Mouse (Mus musculus) ovary, postnatal 14 days (tissue): ENCODE measurements at regions not wholly inside any gene's neighbourhood (a gene's known extent, or its start where the extent isn't known, plus 50 kb on each side); places are given as distances from the start of the nearest gene placed in this dataset.

Source experiments
- DNase-seq: peaks from one replicate; pipeline ENCODE4 v3.0.0; 2022; ENCODE audit warnings: low spot score

DNA sequence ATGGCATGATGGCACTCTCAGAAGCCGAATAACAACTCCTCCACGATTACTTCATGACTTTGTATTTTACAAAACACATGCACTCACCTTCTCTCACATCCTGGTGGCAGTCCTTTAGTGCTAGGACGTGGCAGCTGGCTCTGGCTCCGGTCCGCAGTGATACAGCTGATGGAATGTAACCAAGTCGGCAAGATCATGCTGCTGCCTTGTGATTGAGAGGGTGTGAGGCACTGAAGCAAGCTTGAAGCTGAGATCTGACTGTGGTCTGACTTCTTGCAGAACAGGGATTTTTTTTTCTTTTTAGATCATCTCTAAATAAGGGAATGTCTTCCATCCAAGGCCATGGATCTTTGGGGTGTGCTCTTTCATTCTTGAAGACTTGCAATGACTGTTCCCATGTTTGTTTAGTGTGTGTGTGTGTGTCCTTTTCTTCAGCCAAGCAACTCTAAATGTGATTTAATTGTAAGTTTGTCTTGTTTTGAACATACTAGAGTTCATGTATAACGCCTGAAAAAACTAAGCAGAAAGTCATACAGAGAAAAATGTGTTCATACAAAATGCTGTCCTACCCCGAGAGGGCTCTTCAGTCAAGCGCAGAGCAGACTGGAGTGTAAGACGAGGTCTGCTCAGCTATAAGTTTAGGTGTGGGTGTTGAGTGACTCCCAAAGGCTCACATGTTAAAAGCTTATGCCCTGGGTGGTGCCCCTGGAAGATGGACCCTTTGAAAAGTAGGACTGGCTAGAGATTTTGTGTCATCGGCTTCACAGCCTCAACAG is 116.1 kb upstream of the Ankrd55 start:
- no peak for DNase-seq

DNA sequence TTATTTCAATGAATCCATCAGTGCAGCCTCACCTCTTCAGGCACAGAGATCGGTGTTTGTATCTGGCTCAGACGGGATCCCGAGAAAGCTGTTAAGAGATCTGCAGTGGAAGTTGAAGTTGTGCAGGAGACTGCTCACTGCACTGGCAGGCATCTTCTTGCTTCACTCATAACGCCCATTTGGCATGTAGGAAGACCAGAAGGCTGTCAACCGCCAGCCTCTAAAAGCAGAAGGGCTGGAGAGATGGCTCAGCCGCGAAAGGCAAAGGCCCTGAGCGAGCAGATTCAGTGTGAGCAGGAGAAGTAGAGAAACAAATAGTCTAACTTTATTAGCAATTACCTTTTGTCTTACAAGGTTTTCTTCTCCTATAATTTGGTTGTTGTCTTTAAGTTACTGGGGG is 114.3 kb upstream of the Ankrd55 start:
- no peak for DNase-seq

DNA sequence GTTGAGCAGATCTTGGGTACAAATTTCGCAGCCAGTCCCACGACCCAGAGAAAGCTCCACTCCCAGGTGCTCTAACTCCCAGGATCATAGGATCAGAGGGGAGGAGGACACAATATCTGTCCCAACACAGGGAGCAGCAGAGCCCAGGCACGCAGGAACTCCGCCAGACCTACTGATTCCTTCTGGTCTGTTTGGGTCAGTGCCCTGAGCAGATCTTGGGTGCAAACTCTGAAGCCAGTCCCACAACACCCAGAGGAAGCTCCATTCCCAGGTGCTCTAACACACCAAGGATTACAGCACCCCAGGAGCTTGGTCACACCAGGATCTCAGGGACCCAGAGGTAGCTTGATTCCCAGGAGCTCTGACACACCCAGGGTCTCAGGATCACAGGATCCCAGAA is 110.2 kb upstream of the Ankrd55 start:
- DNase-seq, result no peak

DNA sequence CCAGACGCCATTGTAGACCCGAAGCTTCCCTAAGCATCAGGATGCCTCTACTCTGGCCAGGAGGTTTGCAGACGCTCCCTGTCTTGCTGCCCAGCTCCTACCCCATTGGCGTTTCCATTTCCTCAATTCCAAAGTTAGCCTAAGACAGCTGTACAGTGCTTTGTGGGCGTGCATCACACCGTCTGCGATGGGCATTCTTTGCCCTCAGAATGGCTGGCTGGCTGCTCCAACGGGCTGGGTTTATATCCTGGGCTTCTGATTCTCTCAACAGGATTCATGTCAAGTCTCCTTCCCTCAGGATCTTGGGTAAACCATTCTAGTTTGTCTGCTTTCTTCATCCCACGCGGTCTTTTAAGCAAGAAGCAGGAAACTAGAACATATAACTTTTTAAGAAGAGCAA is 104.3 kb upstream of the Ankrd55 start:
- DNase-seq, result no peak

DNA sequence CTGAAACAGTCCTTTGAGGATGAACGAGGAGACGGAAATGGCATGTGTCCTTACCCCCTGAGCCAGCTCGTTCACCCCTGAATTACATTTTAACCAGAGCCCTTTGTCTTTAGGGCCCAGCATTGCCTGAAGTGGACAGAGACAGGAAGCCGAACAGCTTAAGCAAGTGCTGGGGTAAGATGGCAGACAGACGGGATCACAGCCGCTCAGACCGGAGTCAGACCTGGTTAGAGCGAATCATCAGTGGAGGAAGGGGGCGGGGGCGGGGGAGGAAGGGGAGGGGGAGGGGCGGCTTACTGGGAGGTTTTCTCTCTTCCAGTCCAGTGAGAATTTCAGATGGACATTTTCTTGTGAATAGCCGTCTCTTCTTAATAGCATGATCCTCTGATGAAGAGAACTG is 103.1 kb upstream of the Ankrd55 start:
- DNase-seq, result no peak

DNA sequence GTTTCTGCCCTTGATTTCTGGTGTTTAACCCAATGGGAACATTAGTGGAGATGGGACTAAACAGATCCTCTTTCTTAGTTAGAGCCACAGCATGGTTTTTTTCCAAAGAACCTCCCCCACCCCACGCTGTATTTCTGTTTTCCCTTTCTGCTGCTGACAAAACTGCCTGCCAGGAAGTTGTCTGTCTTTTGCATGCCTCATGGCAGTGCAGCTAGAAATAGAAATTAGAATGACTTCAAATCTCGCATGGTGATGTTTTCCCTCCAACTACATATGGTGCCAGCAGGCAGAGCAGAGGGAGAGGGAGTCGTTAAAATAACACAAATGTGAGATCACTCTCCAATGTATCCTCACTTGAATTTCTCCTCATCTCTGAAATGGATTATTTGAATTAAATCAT is 101.0 kb upstream of the Ankrd55 start:
- no peak for DNase-seq

DNA sequence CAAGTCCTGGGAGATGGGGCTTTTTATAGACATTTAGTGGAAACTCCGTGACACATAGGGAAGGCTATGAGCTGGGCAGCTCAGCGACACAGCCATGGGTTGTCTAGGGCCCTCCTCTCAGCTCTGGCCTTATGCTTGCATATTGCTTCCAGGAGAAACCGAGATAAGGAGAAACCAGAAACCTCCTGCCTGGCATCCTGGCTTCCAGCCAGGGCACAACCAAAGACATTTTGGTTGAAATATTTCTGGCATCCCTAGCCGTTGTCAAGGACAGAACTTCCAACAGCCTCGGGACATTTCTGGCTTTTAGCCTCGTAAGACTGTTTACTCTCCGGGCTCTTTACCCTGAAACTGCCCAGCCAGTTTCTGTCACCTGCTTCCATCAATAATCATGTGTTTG is 99.9 kb upstream of the Ankrd55 start:
- no peak for DNase-seq

DNA sequence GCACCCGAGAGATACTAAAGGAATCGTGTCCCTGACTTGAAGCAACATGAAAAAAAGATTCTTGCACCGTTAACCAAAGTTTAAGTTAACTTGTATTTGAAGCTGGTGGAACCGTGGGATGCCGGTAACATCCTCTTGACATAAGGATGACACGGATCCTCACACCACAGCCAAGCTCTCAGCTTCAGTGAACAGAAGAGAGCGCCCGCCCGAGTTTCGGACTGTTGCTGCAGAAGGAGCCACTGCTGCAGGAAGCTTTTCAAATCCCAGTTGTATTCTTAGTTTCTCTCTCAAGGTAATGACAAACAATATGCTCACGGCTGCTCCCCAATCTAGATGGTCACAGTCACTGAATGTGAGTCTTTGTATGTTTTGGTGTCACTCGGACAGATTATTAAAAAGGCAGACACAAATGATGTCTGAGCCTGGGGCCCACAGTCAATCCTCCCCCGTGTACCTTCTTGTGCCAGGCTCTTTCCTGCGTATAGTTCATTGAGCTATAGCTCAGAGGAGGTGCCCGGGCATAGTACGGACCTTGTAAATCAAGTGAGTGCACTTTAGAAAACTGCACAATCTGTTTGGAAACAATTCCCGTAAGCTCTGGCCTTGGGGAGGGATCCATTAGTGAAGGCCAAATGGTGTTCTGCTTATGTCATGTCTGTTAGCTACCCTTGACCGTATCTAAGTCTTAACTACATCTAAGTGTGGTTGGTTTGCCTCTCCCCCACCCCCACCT is 99.3 kb upstream of the Ankrd55 start:
- no peak for DNase-seq

DNA sequence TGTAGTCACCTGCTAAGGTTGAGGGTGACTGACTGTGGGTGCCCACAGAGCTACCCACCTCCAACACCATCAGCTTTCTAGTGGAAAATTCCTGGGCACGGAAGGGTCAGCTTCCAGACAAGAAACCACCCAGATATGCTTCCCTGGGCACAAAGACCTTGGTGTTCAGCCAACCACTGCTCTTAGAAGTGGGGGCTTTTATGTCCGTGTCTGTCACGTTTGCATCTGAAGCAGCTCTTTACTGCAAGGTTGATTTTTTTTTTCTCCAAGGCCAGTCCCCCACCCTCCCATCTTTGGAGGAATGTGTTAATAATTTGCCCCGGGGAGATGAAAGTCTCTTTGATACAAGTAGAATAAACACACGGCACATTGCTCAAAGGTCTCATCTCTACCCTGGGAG is 98.6 kb upstream of the Ankrd55 start:
- DNase-seq, result no peak

DNA sequence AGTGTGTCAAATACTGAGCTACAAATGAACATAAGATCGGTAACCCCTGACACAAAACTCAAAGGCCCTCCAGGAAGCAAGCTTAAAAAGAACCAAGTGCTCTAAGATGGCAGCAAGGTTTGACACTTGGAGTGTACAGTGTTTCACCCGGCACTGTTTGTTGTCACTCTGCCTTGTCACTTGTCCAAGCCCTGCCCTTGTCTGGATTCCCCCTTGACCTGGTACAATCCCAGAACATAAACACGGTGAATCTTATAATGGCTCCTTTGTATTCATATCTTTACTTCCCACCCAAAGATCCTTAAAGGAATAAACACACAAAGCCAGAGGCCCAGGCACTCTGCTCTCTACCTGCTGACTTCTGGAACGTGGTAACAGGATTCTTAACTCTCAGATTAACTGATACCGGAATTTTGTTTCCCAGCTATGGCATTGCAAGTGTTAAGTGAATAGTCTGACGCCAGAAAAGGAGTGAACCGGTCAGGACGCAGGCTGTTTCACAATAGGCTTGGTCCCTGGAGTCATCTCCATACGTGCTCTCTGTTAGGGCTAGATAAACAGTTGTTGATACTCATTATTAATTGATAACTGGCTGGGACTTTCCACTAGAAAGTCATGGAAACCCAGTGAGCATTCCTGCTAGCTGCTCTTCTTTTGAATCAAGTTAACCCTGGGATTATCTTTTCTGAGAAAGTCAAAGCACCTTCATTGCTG is 95.9 kb upstream of the Ankrd55 start:
- DNase-seq, result no peak

DNA sequence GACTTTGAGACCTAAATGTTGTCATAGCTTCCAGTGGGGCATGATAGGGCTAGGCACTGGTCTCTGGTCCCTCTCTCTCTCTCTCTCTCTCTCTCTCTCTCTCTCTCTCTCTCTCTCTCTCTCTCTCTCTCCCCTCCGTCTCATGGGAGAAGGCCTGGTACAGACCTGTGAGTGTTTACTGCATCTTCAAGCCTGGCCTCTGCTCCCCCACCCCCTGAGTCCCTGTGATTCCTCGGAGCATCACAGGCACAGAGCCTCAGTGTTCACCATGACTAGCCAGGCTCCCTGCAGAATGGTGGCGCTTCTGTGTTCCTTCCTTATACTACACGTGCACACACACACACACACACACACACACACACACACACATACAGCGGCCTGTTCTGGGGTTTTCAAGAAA is 94.6 kb upstream of the Ankrd55 start:
- no peak for DNase-seq

DNA sequence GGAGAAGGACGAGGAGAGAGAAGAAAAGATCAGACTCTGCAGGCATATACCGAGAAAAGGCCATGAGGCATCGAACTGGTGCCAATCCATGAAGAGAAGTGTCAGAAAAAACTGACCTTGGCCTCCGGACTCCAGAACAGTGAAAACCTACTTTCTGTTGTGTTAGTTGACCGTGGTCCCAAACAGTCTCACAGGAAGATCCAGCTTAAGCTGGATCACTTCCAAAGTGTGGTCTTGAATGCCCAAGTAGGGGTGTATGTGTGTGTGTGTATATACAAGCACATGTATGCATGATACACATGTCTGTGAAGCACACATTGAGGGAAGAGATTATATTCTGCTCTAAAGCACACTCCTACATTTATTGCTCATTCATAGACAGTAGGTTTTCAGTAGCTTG is 93.3 kb upstream of the Ankrd55 start:
- DNase-seq, result no peak

DNA sequence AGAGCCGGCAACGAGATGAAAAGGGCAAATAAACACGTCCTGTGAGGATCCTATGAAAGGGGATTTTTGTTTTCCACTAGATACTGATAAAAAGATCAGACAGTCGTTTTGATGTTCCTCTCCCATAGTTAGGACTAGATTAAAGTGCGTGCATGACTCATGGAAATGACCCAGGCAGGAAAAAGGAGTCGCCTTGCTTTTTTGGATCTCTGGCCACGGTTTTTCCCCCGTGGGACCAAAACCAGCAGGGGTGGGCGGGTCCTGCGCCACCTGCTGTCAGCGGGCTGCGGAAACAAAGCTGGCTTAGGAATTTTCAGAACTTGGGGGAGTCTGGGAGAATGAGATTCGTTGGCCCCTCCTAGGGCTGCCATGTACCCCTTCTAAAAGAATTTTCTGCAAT is 91.5 kb upstream of the Ankrd55 start:
- peak; percentile 58 for DNase-seq

DNA sequence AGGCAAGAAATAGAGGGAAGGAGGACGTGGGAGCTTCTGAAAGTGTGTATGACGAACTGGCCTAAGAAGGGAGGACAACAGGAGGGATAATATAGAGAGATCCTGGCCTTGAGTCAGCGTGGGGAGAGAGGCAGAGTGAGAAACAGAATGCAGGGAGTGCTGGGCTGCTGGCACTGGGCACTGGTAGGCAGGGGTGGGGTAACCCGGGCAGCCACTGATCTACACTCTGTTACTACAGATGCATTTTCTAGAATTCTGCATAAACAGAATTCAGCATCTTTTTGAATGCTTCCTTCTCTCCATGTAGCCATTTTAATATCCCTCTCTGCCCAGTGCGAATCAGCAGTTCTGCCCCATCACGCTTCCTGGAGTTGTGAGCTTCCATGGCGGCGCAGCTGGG is 84.5 kb upstream of the Ankrd55 start:
- DNase-seq, result no peak

DNA sequence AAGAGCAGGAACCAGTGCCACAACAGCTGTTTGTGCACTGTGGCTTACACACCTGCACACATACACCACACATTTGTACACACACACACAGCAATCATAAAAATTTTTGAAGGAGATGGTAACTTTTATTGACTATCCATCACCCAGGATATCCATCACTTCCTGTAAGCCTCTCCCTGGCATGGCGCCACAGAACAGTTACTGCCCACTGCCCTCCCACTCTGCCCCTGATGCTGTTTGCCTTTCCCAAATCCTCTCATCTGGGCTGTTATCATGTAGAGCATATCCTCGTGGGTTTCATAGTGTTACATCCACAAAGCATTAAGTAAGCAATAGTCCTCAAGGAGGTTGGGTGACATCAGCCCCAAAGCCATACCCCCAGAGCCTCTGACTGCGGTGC is 84.0 kb upstream of the Ankrd55 start:
- no peak for DNase-seq

DNA sequence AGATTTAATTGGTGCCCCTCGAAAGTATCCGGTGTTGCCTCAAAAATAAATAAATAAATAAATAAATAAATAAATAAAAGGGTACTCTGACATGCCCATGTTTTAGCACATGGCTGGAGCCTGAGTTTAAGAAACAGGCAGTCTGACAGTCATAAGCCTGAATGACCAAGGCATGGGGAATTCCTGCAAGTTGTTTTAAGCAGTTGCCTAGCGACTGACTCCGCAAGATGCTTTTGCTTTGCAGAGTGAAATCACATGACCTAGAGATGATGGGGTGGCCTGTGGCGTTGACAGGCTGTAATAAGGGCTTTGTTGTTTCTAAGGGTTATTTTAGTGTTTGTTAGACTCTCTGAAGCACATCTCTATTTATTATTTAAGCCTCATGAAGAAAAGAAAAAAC is 83.4 kb upstream of the Ankrd55 start:
- DNase-seq, result no peak

DNA sequence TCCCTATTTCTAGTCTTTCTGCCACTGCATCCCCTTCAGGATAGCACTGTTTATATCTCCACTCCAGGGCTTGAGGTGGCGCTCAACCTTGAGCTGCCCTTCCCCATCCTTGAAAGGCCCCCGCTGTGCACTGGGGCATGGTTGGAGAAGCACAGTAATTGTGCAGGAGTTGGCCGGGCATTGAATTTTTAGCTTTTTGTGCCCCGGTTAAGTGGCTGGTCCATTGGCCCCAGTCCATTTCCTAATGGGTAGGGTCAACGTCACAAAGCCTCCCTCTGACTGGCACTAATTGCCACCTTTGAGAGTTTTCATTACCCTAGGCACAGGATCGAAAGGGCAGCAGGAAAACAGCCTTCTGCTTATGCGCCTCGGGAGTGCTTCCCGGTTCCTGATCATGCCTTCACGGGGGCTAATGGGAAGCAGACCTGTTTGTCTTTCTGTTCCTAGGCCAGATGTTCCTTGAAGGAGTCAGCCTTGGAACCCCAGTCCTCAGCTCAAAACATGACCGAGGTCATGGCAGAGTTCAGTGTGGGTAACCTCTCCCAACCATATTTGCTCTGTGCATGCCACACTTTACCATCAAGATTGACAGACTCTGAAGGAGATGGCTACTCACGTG is 80.5 kb upstream of the Ankrd55 start:
- DNase-seq, result no peak

DNA sequence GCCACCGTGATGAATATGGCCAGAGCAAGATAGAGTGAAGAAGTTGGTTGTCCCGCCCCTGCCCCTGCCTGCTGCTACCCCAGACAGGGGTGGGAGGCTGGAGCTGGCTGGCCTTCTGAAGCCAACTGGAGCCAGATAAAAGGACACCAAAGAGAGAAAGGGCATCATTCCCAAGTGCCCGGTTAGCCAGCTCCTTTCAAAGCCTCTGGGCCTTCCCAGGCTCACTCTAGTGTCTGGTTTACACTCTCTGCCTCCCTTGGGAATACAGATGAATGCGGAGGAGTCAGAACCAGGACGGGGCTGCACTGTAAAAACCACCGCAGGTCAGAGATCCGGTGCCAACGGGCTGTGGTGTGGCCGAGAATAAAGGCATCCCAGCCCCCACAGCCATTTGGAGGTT is 76.4 kb upstream of the Ankrd55 start:
- no peak for DNase-seq

DNA sequence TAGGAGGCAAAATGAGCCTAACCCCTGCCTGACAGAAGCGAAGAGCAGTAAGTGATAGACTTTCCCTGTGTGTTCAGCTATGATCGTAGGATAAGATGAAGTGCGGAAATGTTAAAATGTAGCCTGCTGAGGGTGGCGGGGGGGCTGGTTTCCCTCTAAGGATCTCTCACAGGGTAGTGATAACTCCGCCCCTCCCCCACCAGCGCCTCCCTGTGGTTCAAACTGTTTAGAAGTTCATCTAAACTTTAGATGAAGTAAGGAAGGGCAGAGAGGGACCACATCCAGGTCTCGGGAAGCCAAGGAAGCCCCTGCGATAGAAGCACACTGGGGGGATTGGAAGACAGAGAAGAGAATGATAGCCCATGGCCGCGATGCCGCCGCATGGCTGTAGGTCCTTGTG is 75.9 kb upstream of the Ankrd55 start:
- DNase-seq, result no peak

DNA sequence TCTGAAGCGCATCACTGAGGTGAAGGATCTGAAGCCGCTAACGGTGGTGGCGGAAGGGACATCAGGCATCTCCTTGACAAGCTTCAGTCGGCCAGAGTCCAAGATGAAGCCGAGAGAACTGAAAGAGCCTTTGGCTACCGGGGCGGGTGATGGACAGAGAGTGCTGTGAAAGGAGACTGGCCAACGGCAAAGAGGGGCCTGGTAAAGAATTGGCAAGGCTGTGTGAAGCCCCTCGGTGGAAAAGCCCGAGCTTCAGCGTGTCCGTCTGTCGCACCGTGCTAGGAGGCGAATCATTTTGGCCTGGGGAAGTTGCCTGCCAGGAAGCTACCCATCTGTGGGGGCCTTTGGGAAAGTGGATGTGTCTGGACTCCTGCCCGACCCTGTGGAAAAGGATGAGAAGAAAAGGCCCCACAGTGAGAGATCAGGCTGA is 74.6 kb upstream of the Ankrd55 start:
- DNase-seq, result no peak

DNA sequence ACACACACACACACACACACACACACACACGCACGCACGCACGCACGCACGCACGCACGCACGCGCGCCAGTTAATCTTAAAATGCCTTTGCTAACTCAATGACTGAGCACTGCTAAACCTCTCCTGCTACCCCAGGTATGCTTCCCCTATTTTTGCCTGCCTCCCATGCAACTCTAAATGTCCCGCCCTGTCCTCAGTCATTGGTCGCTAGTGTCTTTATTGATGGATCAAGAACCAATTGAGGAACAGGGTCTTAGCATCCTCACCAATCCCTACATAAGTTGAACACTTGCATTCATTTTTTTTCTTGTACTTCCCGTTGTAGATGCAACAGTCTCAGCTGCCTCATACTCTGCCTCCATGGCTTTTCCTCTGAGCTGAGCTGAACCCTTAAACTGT is 72.2 kb upstream of the Ankrd55 start:
- no peak for DNase-seq

DNA sequence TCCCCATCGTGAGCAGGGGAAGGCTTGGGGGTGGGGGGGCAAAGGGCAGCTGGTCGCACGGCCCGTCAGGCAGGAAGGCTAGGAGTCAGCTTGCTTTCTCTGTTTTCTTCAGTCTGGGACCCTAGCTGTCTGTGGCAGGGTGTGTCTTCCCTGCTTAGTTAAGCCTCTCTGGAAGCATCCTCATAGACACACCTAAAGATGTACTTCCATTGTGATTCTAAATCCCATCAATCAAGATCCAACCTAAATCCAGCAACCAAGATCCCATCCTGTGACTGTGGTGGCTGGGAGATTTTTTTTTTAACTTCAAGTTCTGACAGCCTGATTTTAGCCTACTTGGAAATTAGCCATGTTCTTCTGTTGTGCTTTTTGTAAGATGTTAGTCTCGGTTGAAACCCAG is 69.9 kb upstream of the Ankrd55 start:
- DNase-seq, result no peak

DNA sequence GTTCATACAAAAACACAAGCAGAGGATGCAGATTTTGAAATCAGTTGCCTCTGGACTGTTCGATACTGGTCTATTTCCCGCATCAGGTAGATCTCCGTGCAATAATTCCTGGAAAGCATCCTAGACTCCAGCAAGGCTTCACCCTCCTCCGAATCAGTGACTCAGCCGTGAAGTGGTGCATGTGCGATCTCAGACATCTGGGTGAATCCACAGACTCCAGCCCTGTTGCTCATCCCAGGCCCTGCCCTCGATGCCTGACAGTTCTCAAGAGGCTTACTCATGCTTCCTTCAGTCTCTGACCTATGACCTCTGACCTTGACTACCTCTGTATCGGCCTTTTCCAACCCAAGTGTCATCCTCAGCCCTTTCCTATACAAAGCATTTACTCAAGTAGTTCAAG is 68.1 kb upstream of the Ankrd55 start:
- no peak for DNase-seq
